1 mouse cellular context compared by ENCODE assay signal in the genomic region with DNA sequence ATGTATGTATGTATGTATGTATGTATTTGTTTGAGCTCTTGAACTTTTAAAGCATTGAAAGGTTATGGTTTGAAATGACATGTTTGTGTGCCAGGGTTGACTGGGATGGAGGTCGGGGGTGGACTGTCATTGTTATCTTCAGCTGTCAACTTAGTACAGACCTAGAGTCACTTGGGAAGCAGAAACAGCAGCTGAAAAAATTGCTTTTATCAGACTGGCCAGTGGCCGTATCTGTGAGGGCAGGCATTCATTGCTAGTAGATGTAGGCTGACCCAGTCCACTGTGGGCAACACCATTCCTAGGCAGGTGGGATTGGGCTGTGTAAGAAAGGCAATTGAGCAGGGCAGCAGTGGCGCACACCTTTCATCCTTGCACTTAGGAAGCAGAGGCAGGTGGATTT.
TF ChIP-seq lines count a peak whose summit lies in the region.

No protein-coding gene starts in this region.

TF ChIP-seq in MEL, 35 proteins besides CTCF, POLR2A, EP300 and RAD21:
- TF ChIP-seq TCF12 (IDR thresholded peaks at IDR 0.05; ENCODE audit: low read depth, low read length) (peak; percentile 26; the same call in 1 of the 2 replicates), SIN3A (IDR thresholded peaks at IDR 0.05; ENCODE audit: low read length) (0 out of 2 replicates have a peak, but pooled peaks have one; percentile 27), MEF2A (IDR thresholded peaks at IDR 0.05; ENCODE audit: extremely low read depth, insufficient replicate concordance, low read depth, low read length, poor library complexity, severe bottlenecking) (no peak), GATA1 (IDR thresholded peaks at IDR 0.05; ENCODE audit: low read depth, low read length) (0 out of 2 replicates have a peak, but pooled peaks have one; percentile 6)
